Mouse (Mus musculus): Measurements from ENCODE around the gene Rtkn2. TPM values are rescaled to one million over a fixed set of nuclear protein-coding genes. Genes with fewer than 3 reads are reported as not detected.
"Not testable (repeated sequence)": the region's sequence is repeated elsewhere in the genome, so short reads cannot be mapped to it uniquely, and the experiment has no call there.

Rtkn2 gene
- total and polyA plus RNA-seq, 2 experiments from 2014 or later = 2.4 to 2.8 TPM

- Histone ChIP-seq H3K4me1 (ENCODE audit: insufficient read depth, low read length) (no peaks in the 10 kb centered on the region), H3K4me3 (ENCODE audit: low read depth, low read length) (no peak overlapping the region), H3K9me3 (ENCODE audit: low read length) (no peaks in the 10 kb centered on the region), H3K4me2 (ENCODE audit: low read depth, low read length, poor library complexity, severe bottlenecking) (no peak overlapping the region), H3K36me3 (ENCODE audit: insufficient read depth, low read length) (peaks cover 23% of the 10 kb centered on the region), H3K27ac (ENCODE audit: low read depth, low read length) (no peak overlapping the region), H3K27me3 (ENCODE audit: insufficient read depth, low read length) (no peaks in the 10 kb centered on the region), H3K9ac (replicated peaks; ENCODE audit: low read length, poor library complexity, severe bottlenecking) (no peak overlapping the region)
- TF ChIP-seq CTCF (IDR thresholded peaks at IDR 0.05) = no peak
- ATAC-seq (ENCODE audit: low FRiP score) = no peak
- 83% methylated on average over 2 of the region's 2 CpGs for WGBS
- DNase-seq (ENCODE audit: low spot score) = no peak
Observed at GRCm38 (mm10) chr10:68095136-68095535, 115.8 kb downstream of the Rtkn2 start.

GRCm38 (mm10) chr10:68096395-68096794, 117.0 kb downstream of the Rtkn2 start:
- 95% methylated on average over 12 of the region's 12 CpGs for WGBS
- no peak for TF ChIP-seq CTCF (IDR thresholded peaks at IDR 0.05)
- Histone ChIP-seq H3K4me1 (ENCODE audit: insufficient read depth, low read length) (no peaks in the 10 kb centered on the region), H3K9me3 (ENCODE audit: low read length) (no peaks in the 10 kb centered on the region), H3K27ac (ENCODE audit: low read depth, low read length) (no peak overlapping the region), H3K36me3 (ENCODE audit: insufficient read depth, low read length) (peaks cover 23% of the 10 kb centered on the region), H3K4me2 (ENCODE audit: low read depth, low read length, poor library complexity, severe bottlenecking) (no peak overlapping the region), H3K27me3 (ENCODE audit: insufficient read depth, low read length) (no peaks in the 10 kb centered on the region), H3K4me3 (ENCODE audit: low read depth, low read length) (no peak overlapping the region), H3K9ac (replicated peaks; ENCODE audit: low read length, poor library complexity, severe bottlenecking) (no peak overlapping the region)
- ATAC-seq (ENCODE audit: low FRiP score) (no peak), DNase-seq (ENCODE audit: low spot score) (no peak)

GRCm38 (mm10) chr10:68097821-68098675, 118.7 kb downstream of the Rtkn2 start:
- TF ChIP-seq CTCF (IDR thresholded peaks at IDR 0.05) = no peak
- no peak for ATAC-seq (ENCODE audit: low FRiP score)
- no peak overlapping the region for H3K27ac ChIP-seq (ENCODE audit: low read depth, low read length)
- H3K4me3 ChIP-seq (ENCODE audit: low read depth, low read length) = no peak overlapping the region
- no peaks in the 10 kb centered on the region for H3K27me3 ChIP-seq (ENCODE audit: insufficient read depth, low read length)
- H3K9ac ChIP-seq (replicated peaks; ENCODE audit: low read length, poor library complexity, severe bottlenecking) = no peak overlapping the region
- no peak overlapping the region for H3K4me2 ChIP-seq (ENCODE audit: low read depth, low read length, poor library complexity, severe bottlenecking)
- no peaks in the 10 kb centered on the region for H3K4me1 ChIP-seq (ENCODE audit: insufficient read depth, low read length)
- no peaks in the 10 kb centered on the region for H3K9me3 ChIP-seq (ENCODE audit: low read length)
- 92% methylated on average over 19 of the region's 19 CpGs for WGBS
- H3K36me3 ChIP-seq (ENCODE audit: insufficient read depth, low read length) = peaks cover 23% of the 10 kb centered on the region
- no peak for DNase-seq (ENCODE audit: low spot score)

- peaks cover 23% of the 10 kb centered on the region for H3K36me3 ChIP-seq (ENCODE audit: insufficient read depth, low read length)
- H3K4me2 ChIP-seq (ENCODE audit: low read depth, low read length, poor library complexity, severe bottlenecking); H3K4me1 ChIP-seq (ENCODE audit: insufficient read depth, low read length); H3K4me3 ChIP-seq (ENCODE audit: low read depth, low read length); H3K9ac ChIP-seq (replicated peaks; ENCODE audit: low read length, poor library complexity, severe bottlenecking); H3K27ac ChIP-seq (ENCODE audit: low read depth, low read length); ATAC-seq (ENCODE audit: low FRiP score); H3K27me3 ChIP-seq (ENCODE audit: insufficient read depth, low read length); H3K9me3 ChIP-seq (ENCODE audit: low read length); DNase-seq (ENCODE audit: low spot score): not testable (repeated sequence)
- 93% methylated on average over 7 of the region's 7 CpGs for WGBS
Observed at GRCm38 (mm10) chr10:68099801-68100200, 120.4 kb downstream of the Rtkn2 start.

- ATAC-seq (ENCODE audit: low FRiP score) (no peak), DNase-seq (ENCODE audit: low spot score) (no peak)
- 92% methylated on average over 8 of the region's 8 CpGs for WGBS
- no peak overlapping the region for H3K4me2 ChIP-seq (ENCODE audit: low read depth, low read length, poor library complexity, severe bottlenecking)
- no peaks in the 10 kb centered on the region for H3K9me3 ChIP-seq (ENCODE audit: low read length)
- TF ChIP-seq CTCF (IDR thresholded peaks at IDR 0.05) = no peak
- H3K4me1 ChIP-seq (ENCODE audit: insufficient read depth, low read length) = peaks cover 5% of the 10 kb centered on the region; the same call in 1 of the 2 replicates
- no peak overlapping the region for H3K4me3 ChIP-seq (ENCODE audit: low read depth, low read length)
- peaks cover 23% of the 10 kb centered on the region for H3K36me3 ChIP-seq (ENCODE audit: insufficient read depth, low read length)
- H3K27ac ChIP-seq (ENCODE audit: low read depth, low read length) = no peak overlapping the region
- H3K27me3 ChIP-seq (ENCODE audit: insufficient read depth, low read length) = no peaks in the 10 kb centered on the region
- no peak overlapping the region for H3K9ac ChIP-seq (replicated peaks; ENCODE audit: low read length, poor library complexity, severe bottlenecking)
Observed at GRCm38 (mm10) chr10:68100506-68100905, 121.1 kb downstream of the Rtkn2 start.

GRCm38 (mm10) chr10:68101251-68101650, 121.9 kb downstream of the Rtkn2 start:
- 70% methylated on average over 4 of the region's 4 CpGs for WGBS
- TF ChIP-seq CTCF (IDR thresholded peaks at IDR 0.05) = no peak

More at GRCm38 (mm10) chr10:68101251-68101650, 121.9 kb downstream of the Rtkn2 start:
- DNase-seq (ENCODE audit: low spot score) (no peak), ATAC-seq (ENCODE audit: low FRiP score) (no peak)
- no peak overlapping the region for H3K9ac ChIP-seq (replicated peaks; ENCODE audit: low read length, poor library complexity, severe bottlenecking)
- peaks cover 5% of the 10 kb centered on the region; the same call in 1 of the 2 replicates for H3K4me1 ChIP-seq (ENCODE audit: insufficient read depth, low read length)
- H3K36me3 ChIP-seq (ENCODE audit: insufficient read depth, low read length) = peaks cover 21% of the 10 kb centered on the region
- no peaks in the 10 kb centered on the region for H3K9me3 ChIP-seq (ENCODE audit: low read length)
- H3K4me2 ChIP-seq (ENCODE audit: low read depth, low read length, poor library complexity, severe bottlenecking) = no peak overlapping the region
- H3K27me3 ChIP-seq (ENCODE audit: insufficient read depth, low read length) = no peaks in the 10 kb centered on the region
- H3K27ac ChIP-seq (ENCODE audit: low read depth, low read length) = no peak overlapping the region
- no peak overlapping the region for H3K4me3 ChIP-seq (ENCODE audit: low read depth, low read length)

Data from midbrain, postnatal 0 days (tissue).